Mouse (Mus musculus): ENCODE data around the gene Vwa5b2. TPM values are rescaled to one million over a fixed set of nuclear protein-coding genes. Genes with fewer than 3 reads are reported as not detected.

Vwa5b2 gene
- 8.2 and 10.1 TPM in 2 replicates for polyA plus RNA-seq (2012; rRNA removed)

GRCm38 (mm10) chr16:20589366-20589938 lies at the start of gene Vwa5b2:
TSS of gene Vwa5b2 (plus strand) at chr16:20589471.

DNA sequence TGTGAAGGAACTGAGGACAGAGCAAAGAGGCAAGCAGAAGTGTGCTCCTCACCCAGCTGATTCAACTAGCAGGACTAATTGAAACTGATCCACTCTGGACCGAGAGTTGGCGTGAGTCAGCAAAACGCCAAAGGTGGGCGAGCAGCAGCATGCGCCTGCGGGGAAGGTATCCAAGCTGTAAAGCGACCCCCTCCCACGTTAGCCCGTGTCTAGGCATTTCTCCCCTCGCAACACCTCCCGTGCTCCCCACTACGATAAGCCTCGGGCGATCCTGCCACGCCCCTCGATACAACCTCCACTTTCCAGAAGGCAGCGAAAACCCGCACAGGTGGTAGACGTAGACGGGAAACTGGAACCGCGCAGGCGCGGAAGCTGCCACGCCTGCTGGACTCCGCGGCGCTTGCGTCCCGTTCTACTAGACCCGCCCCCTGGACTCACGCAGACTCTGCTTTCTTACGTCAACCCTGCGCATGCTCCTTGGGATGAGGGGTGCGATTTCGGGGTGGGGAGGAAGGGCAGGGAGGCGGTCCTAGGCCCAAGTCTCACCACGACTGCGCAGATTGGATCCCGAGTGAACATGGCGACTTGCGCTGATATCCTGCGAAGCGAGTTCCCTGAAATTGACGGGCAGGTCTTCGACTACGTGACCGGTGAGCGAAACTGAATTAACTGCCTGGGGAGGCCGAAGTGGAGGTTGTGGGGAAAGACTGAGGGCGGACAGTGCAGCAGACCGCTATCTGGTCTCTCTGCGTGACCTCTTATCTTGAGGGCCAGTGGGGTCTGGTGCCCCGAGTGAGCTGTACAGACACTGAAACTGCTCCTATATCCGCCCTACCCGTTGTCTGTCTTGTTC lies 40.9 kb upstream of the Vwa5b2 start, which contains the start of gene Abcf3:
Gene Abcf3, plus strand, starts transcription at position 482 of the 853 bp plus-strand sequence.

DNA sequence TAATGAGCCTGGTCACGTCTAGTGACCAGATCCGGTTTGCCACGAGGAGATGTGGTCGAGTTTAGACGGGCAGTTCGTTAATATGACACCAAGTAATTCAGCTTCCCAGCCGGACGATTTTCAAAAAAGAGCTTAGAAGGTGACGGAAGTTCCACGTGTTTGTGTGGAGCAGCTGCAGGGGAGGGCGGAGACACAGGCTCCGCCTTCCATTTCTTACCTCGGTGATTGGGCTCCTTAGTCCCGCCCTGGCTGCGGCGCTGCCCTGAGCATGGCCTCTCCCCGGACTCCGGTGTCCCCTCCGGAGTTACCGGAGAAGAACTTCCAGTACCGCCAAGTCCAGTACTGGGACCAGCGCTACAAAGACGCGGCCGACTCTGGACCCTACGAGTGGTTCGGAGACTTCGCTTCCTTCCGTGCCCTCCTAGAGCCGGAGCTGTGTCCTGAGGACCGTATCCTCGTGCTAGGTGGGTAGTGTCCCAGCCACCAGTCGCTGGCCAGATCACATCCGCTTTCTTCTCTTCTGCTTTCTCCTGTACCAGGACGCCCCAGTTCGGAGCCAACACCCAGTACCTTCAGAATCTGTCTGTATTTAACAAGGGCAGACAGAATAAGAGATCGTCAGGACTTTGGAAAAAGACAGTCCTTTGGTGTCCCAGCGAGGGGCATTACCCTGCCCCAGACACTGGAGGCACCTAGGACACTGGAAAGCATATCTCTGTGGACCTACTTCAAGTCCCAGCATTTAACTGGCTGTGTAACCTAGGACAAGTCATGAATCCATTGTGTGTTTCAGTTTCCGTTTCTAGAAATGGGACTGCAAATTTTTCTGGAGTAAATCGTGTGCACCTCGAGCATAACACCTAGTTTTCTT lies 22.3 kb downstream of the Vwa5b2 start, which contains the start of the genes Eef1akmt4, Gm49333 and Alg3:
Gene Eef1akmt4, plus strand, starts transcription at position 237 of the 871 bp plus-strand sequence.
Gene Gm49333, plus strand, starts transcription at position 254 of the 871 bp plus-strand sequence.
Gene Alg3, minus strand, starts transcription at position 379 of the 871 bp plus-strand sequence.

GRCm38 (mm10) chr16:20621191-20621990 lies 32.1 kb downstream of the Vwa5b2 start, which contains the start of gene Camk2n2:
TSS of gene Camk2n2 (minus strand) at chr16:20621287.

DNA sequence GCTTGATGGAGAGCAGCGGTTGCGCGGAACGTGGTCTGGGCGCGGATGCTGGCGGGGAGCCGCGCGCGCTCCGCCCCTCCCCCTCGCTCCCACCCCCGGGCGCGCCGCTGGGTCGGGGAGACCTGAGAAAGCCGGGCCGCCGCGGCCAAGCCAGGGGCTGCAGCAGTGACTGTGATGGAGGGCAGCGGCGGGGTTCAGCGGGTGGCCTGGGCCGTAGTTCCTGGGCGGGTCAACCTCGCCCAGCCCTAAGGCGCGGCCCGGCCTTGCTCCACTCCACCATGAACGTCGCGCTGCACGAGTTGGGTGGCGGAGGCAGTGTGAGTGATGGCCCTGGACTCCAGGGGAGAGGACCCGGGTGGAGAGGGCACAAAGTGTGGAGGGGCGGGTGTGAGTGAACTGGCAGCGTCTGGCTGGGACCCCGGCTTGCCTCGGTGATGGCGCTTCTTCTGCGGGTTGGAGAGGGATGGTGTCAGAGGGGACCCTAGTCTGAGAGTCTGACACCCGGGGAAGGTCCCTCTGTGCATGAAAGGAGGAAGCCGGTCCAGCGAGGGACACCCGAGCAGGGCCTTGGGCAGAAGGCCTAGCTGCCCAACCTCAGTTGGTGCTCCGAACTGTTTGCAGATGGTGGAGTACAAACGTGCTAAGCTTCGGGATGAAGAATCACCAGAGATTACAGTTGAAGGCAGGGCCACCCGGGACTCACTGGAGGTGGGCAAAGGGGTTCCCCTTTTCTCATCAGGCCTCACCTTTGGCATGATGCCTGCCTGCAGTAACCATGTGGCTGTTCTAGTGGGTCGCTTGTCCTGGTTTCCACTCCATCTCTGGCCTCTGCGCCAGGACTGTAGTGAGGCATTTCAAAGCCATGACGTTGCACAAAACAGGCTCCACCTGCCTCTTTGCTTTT lies 40.7 kb downstream of the Vwa5b2 start, which contains the start of gene Ece2:
Gene Ece2, plus strand, starts transcription at position 98 of the 904 bp plus-strand sequence.

DNA sequence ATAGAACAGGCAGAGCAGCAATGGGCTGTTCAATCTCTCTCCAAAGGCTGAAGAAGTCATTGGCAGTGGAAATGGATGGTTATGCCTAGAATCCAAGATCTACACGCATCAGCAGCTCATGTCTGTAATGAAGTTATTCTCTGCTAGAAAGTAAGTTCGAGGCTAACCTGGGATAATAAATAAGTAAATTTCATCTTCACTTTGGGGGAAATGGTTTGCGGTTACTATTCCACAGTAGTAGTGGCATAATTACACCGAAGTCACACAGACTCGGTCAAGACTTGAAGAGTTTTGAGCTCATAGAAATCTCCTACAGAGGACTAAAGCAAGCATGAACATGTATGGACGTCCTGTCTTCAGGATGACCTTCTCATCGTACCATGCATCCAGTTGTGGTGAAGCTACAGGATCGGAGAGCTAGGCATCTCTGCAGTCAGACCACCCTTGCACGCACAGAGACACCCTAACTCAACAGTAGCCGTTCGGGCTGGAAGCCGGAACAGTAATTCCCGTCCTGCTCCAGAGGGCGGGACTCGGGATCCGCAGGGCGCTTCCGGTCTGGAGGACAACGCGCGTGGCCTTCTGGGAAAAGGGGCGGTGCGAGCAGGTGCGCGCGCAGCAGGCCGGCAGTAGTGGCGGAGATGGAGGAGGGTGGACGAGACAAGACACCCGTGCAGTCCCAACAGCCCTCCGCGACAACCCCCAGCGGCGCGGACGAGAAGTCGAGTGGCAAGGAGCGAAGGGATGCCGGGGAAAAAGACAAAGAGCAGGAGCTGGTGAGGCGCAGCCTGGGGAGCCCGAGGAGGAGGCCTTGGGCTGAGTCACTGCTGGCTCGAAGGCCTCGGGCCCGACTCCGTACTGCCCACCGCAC lies 62.0 kb downstream of the Vwa5b2 start, which contains the start of gene Psmd2:
Gene Psmd2, plus strand, starts transcription at position 577 of the 871 bp plus-strand sequence.

Other genes starting within 250 kb of the Vwa5b2 start
- 23.3 and 33.3 TPM in 2 replicates for gene Abcc5, start 163.1 kb upstream of the Vwa5b2 start, polyA plus RNA-seq (2012; rRNA removed)
- 19.7 and 21.3 TPM in 2 replicates for gene Eif2b5, start 90.7 kb upstream of the Vwa5b2 start, polyA plus RNA-seq (2012; rRNA removed)
- gene Dvl3, start 72.5 kb upstream of the Vwa5b2 start, polyA plus RNA-seq (2012; rRNA removed), result 43.4 and 49.8 TPM in 2 replicates
- gene Ap2m1, start 54.0 kb upstream of the Vwa5b2 start, polyA plus RNA-seq (2012; rRNA removed), result 324 and 397 TPM in 2 replicates
- gene Abcf3, start 40.9 kb upstream of the Vwa5b2 start, polyA plus RNA-seq (2012; rRNA removed), result 25.3 TPM in 2 replicates
- gene Eef1akmt4, start 22.1 kb downstream of the Vwa5b2 start, polyA plus RNA-seq (2012; rRNA removed), result 17.0 and 23.3 TPM in 2 replicates
- 0.15 TPM in 1 of 2 replicates, not detected in the other for gene Gm49333, start 22.1 kb downstream of the Vwa5b2 start, polyA plus RNA-seq (2012; rRNA removed)
- 20.1 and 22.8 TPM in 2 replicates for gene Alg3, start 22.3 kb downstream of the Vwa5b2 start, polyA plus RNA-seq (2012; rRNA removed)
- gene Camk2n2, start 31.8 kb downstream of the Vwa5b2 start, polyA plus RNA-seq (2012; rRNA removed), result 5.9 and 8.5 TPM in 2 replicates
- 1.2 and 1.3 TPM in 2 replicates for gene Ece2, start 40.4 kb downstream of the Vwa5b2 start, polyA plus RNA-seq (2012; rRNA removed)
- 50.0 and 55.4 TPM in 2 replicates for gene Psmd2, start 62.2 kb downstream of the Vwa5b2 start, polyA plus RNA-seq (2012; rRNA removed)
- gene Eif4g1, start 78.8 kb downstream of the Vwa5b2 start, polyA plus RNA-seq (2012; rRNA removed), result 370 and 429 TPM in 2 replicates
- 7.1 and 9.6 TPM in 2 replicates for gene Fam131a, start 103.8 kb downstream of the Vwa5b2 start, polyA plus RNA-seq (2012; rRNA removed)
- gene Polr2h, start 128.2 kb downstream of the Vwa5b2 start, polyA plus RNA-seq (2012; rRNA removed), result 11.0 and 13.5 TPM in 2 replicates
- 301 and 332 TPM in 2 replicates for gene Clcn2, start 128.3 kb downstream of the Vwa5b2 start, polyA plus RNA-seq (2012; rRNA removed)
- 11.5 and 15.7 TPM in 2 replicates for gene Chrd, start 143.7 kb downstream of the Vwa5b2 start, polyA plus RNA-seq (2012; rRNA removed)
- 4.9 and 5.2 TPM in 2 replicates for gene Thpo, start 145.0 kb downstream of the Vwa5b2 start, polyA plus RNA-seq (2012; rRNA removed)

Measured in colon, adult 2 months (tissue).